Mouse (Mus musculus) megakaryocyte, embryonic 14.5 days (primary cell): ENCODE results near the gene Exosc5. TPM values are rescaled to one million over a fixed set of nuclear protein-coding genes. Genes with fewer than 3 reads are reported as not detected.

Experiments
- H3K27me3 ChIP-seq: replicated peaks from 2 replicates; pipeline ENCODE3; 2012; ENCODE audit warnings: inconsistent platforms
- H3K36me3 ChIP-seq: replicated peaks from 2 replicates; pipeline ENCODE3; 2012; ENCODE audit warnings: low read length, inconsistent platforms, mixed read lengths
- H3K4me1 ChIP-seq: 2 replicates; pipeline ENCODE4 v1.6.1; 2012; ENCODE audit warnings: inconsistent platforms
- H3K4me3 ChIP-seq: replicated peaks from 2 replicates; pipeline ENCODE3; 2012; ENCODE audit warnings: moderate library complexity, mild to moderate bottlenecking, inconsistent platforms
- H3K9me3 ChIP-seq: 2 replicates; pipeline ENCODE4 v1.6.1; 2012; ENCODE audit warnings: inconsistent platforms
- FLI1 ChIP-seq: IDR thresholded peaks from 2 replicates; pipeline ENCODE4 v1.6.1; 2012; ENCODE audit warnings: low read length, inconsistent platforms, mixed read lengths
- GATA1 ChIP-seq: IDR thresholded peaks from 3 replicates; pipeline ENCODE4 v1.6.1; 2012; ENCODE audit warnings: mixed read lengths, low read length, inconsistent platforms, borderline replicate concordance
- polyA plus RNA-seq: library from polyadenylated mRNA; stranded (reverse); fragments of >175 nt; gene quantifications from 2 replicates; pipeline ENCODE4 v1.2.3, GENCODE M21; 2012; ENCODE audit warnings: low replicate concordance; ENCODE audit not compliant: insufficient read depth

The Exosc5 gene
- polyA plus RNA-seq, 1 experiment, result 233 TPM

- Histone ChIP-seq H3K36me3 (peaks cover 80% of the 10 kb centered on the region), H3K9me3 (no peaks in the 10 kb centered on the region), H3K4me3 (no peak overlapping the region), H3K27me3 (no peaks in the 10 kb centered on the region), H3K4me1 (peaks cover 98% of the 10 kb centered on the region)
- TF ChIP-seq FLI1, result no peak
- no peak for TF ChIP-seq GATA1
These were observed 56.8 kb downstream of the Exosc5 start for GRCm38 (mm10) chr7:25715731-25716271.

- TF ChIP-seq GATA1 (no peak), FLI1 (no peak)
- Histone ChIP-seq H3K4me3 (peak overlapping the region; percentile 95), H3K4me1 (peaks cover 97% of the 10 kb centered on the region), H3K9me3 (no peaks in the 10 kb centered on the region), H3K36me3 (peaks cover 74% of the 10 kb centered on the region), H3K27me3 (no peaks in the 10 kb centered on the region)
These were observed 58.5 kb downstream of the Exosc5 start for GRCm38 (mm10) chr7:25717478-25717877.

- no peaks in the 10 kb centered on the region for H3K9me3 ChIP-seq
- H3K36me3 ChIP-seq, result peaks cover 74% of the 10 kb centered on the region
- peak within 1 kb of the TSS; percentile 95 for H3K4me3 ChIP-seq
- H3K27me3 ChIP-seq, result no peaks in the 10 kb centered on the region
- peaks cover 97% of the 10 kb centered on the region for H3K4me1 ChIP-seq
- TF ChIP-seq GATA1 (no peak), FLI1 (peak; percentile 92)
These were observed 59.9 kb downstream of the Exosc5 start, which contains the start of gene Ccdc97 for GRCm38 (mm10) chr7:25718788-25719417. TSS of gene Ccdc97 (minus strand) at chr7:25719088.

DNA sequence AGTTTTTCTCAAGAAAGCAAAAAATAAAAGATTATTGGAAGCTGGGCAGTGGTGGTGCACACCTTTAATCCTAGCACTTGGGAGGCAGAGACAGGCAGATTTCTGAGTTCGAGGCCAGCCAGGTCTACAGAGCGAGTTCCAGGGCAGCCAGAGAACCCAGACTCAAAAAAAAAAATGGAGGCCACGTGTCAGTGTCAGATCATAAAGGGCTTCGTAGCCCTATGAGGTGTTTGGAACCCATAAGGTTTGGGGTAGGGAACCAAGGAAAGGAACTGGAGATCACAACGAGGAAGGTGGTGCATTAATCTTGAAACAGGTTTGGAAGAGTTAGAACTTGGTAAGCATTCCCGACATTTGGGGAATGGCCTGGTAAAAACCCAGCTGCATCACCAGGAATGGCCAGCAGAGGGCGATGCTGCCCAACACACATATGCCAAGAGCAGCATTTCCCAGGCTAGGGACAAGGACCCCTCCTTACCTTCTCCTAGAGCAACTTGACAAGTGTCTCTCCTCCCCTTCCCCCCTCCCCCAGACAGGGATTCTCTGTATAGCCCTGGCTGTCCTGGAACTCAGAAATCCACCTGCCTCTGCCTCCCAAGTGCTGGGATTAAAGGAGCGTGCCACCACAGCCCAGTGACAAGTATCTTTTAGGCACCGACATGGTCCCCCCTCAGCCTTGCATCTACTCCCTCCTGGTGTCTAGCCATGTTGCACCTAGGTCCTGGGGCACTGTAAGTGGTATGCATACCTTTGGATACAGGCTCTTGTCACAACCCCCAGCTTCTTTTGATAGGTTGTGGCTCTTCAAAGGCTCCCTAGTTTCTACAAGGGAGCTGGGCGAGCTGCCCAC lies 61.0 kb downstream of the Exosc5 start:
- H3K27me3 ChIP-seq, result no peaks in the 10 kb centered on the region
- no peaks in the 10 kb centered on the region for H3K9me3 ChIP-seq
- TF ChIP-seq GATA1 (no peak), FLI1 (no peak)
- H3K4me1 ChIP-seq, result peaks cover 97% of the 10 kb centered on the region
- H3K4me3 ChIP-seq, result peak overlapping the region; percentile 46
- H3K36me3 ChIP-seq, result peaks cover 74% of the 10 kb centered on the region

DNA sequence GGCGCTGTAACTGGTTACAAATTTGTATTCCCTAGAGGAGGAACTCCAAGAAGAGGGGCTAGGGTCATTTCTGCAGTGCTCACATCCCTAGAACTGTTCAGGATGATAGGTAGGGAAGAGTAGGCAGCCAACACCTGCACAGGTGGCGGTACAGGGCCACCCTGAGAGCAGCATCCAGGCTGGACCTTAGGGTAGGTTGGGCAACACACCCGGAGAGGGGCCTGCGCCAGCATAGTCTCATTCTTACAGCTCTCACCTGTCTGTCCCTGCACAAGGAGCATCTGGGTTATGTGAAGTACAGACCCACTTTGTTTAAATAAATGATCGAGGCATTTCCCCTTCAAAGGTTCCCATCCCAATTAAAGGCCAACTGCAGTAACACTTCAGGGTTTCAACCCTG lies 61.8 kb downstream of the Exosc5 start:
- Histone ChIP-seq H3K9me3 (no peaks in the 10 kb centered on the region), H3K4me3 (peak overlapping the region; percentile 73), H3K27me3 (no peaks in the 10 kb centered on the region), H3K36me3 (peaks cover 74% of the 10 kb centered on the region), H3K4me1 (peaks cover 97% of the 10 kb centered on the region)
- TF ChIP-seq GATA1 (no peak), FLI1 (no peak)

Other genes starting within 250 kb of the Exosc5 start
- gene Cxcl17, start 246.3 kb upstream of the Exosc5 start, polyA plus RNA-seq, result not detected in 2 replicates
- gene Ceacam1, start 181.6 kb upstream of the Exosc5 start, polyA plus RNA-seq, result 1.4 TPM in 1 of 2 replicates, not detected in the other
- gene Ceacam2, start 119.3 kb upstream of the Exosc5 start, polyA plus RNA-seq, result 1.4 and 2.9 TPM in 2 replicates
- gene Erich4, start 43.3 kb upstream of the Exosc5 start, polyA plus RNA-seq, result not detected in 2 replicates
- gene Dmac2, start 39.8 kb upstream of the Exosc5 start, polyA plus RNA-seq, result 18.7 and 29.5 TPM in 2 replicates
- 12.5 TPM in 1 of 2 replicates, not detected in the other for gene B3gnt8, start 32.5 kb upstream of the Exosc5 start, polyA plus RNA-seq
- 31.9 and 39.7 TPM in 2 replicates for gene Bckdha, start 183 bp upstream of the Exosc5 start, polyA plus RNA-seq
- 4.3 and 4.7 TPM in 2 replicates for gene Tmem91, start 16.0 kb downstream of the Exosc5 start, polyA plus RNA-seq
- gene B9d2, start 21.6 kb downstream of the Exosc5 start, polyA plus RNA-seq, result 89.8 and 105 TPM in 2 replicates
- gene Tgfb1, start 27.8 kb downstream of the Exosc5 start, polyA plus RNA-seq, result 4,315 and 7,169 TPM in 2 replicates
- 30.5 and 39.5 TPM in 2 replicates for gene Ccdc97, start 59.9 kb downstream of the Exosc5 start, polyA plus RNA-seq
- gene Hnrnpul1, start 95.6 kb downstream of the Exosc5 start, polyA plus RNA-seq, result 168 and 350 TPM in 2 replicates
- gene Axl, start 129.5 kb downstream of the Exosc5 start, polyA plus RNA-seq, result 7.4 and 18.0 TPM in 2 replicates
- gene Cyp2s1, start 157.7 kb downstream of the Exosc5 start, polyA plus RNA-seq, result not detected in 2 replicates
- gene Cyp2b10, start 238.5 kb downstream of the Exosc5 start, polyA plus RNA-seq, result 2.3 TPM in 1 of 2 replicates, not detected in the other